Mouse (Mus musculus): Measurements from ENCODE around the gene Atf1.

Gene Atf1

DNA sequence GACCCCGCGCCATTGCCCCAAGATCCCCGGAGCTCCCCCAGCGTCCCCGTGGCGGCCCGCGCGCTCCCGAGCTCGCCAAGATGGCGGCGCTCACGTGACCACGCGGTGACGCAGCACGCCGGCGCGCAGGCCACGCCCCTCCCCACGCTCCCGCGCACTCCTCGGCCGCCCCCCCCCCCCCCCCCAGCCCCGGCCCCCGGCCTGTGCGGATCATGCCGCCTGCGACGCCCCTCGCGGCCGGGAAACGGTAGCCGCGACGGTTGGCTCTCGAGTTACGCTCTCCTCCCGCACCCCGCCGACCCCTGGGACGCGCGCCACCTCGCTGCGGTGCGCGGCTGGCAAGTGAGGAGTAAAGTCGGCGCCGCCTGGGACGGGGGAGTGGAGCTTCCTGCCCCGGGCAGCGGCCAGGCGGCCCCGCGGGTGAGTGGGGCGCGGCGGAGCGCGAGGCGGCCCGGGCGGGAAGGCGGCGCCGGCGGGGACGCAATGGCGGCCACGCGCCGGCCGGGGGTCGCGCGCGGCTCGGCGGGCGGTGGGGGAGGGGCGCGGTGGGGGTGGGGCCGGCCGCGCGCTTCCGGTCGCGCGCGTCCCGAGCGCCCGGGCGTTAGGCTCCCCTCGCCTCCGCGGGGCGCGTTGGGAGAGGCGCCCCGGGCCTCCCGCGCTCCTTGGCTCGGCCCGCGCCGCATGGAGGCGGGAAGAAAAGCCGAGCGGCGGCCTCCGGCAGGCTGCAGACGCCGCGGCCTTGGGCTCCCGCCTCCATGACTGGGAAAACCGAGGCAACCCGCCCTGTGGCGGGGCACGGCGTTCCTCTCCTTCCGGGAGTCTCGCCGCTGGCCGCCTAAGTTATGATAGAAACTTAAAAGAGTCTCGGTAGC is at the start of gene Atf1:
Atf1 (plus strand) TSS at position 157 of the 872 bp plus-strand sequence.
- peak; percentile 93 for DNase-seq (ENCODE audit: low read depth, low spot score)

DNA sequence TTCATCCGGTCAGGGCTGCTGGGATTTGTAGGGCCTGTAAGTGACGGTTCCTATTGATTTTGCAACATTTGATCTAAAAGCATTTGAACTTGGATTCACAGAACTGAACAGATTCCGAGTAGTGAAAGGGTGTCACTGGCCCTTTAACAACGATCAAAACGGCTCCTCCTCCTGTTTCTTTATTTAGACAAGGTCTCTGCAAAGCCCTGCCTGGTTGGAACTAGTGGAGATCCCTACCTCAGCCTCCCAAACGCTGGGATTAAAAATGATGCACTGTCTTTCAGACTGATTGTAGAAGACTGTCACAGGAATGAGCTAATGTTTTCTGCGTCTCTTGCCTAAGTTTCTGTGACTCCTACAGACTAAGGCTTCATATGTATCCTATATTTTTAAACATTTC is 49.1 kb upstream of the Atf1 start:
- DNase-seq (ENCODE audit: low read depth, low spot score): no peak

DNA sequence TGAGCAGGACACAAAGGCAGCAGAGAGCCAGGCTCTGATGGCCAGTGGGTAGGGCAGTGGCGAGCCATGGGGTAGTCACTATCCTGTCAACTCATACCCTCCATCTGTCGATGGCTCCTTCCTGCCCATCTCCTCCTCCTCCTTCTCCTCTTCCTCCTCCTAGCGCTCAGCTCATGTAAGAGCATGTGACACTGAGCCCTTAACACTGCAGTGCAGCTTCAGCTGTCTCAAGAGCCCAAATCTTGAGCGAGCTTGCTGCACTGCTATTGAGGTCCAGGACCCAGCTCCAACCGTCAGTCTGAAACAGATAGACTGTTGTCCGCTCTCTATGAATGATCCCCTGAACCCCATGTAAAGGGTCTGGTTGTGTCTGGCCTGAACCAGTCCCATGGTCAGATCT is 47.9 kb upstream of the Atf1 start:
- peak; percentile 24 for DNase-seq (ENCODE audit: low read depth, low spot score)

DNA sequence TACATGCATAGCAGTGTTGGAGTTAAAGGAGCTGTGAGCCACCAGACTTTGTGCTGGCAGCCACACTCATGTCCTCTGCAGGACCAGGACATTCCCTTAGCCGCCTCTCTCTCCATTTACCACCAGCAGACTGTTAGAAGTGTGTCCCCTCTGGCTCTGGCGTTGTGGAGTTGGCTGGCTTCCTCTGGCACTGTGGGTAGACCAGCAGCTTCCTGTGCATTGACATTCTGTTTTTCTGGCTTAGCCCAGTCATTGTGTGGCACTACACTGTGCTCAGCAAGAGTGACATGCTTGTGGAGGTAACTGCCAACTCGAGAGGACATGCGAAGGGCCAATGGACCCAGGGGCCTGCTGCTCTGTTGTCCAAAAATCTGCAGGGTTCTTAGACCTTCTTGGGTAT is 47.4 kb upstream of the Atf1 start:
- DNase-seq (ENCODE audit: low read depth, low spot score): peak; percentile 62

DNA sequence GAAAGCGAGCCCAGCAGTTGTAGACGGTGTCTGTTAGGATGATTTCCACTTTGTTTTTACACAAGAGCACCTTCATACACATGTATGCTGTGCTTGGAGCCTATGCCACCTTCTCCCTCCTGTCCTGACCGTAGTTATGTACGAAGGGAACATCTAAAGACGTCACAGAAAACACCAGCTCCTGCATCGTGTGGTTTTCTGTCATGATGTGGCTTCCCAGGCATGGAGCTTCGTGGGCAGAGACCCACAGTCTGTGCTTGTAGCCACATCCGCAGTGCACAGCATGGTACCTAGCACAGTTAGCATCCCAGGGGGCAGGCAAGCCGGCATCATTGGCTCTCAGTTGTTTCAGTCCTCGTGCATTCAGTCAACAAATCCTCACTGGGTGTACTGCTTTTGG is 45.8 kb upstream of the Atf1 start:
- DNase-seq (ENCODE audit: low read depth, low spot score): peak; percentile 90

DNA sequence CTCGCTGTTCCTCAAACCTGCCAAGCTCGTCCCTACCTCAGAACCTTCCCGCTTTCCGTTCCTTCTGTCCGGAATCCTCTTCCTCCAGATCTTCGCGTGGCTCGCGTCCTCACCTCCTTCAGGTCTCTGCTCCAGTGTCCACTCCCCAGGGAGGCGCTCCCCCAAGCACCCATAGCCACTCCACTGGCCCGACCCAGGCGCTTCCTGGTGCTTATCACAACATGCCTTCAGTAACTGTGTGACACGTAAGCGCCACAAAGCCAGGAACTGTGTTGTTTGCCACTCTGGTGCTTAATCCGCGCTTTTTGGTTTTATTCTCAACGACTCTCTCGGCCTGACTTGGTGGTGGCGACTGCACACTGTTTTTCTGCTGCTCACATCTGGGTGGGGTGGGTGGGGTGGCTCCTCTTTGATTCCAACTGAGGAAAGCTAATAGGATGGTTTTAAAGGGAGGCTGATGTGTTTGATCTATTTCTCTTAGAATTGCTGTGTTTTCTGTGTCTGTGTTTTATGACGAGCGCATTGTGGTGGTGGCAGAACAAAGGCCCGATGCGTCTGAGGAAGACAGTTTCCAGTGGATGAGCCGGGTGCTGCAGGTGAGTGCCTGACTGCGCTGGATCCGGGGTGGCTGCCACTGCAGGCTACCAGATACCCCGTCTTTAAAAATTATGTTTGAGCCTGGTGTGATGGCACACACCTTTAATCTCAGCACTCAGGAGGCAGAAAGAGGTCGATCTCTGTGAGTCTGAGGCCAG is 44.9 kb upstream of the Atf1 start:
- peak; percentile 73 for DNase-seq (ENCODE audit: low read depth, low spot score)

DNA sequence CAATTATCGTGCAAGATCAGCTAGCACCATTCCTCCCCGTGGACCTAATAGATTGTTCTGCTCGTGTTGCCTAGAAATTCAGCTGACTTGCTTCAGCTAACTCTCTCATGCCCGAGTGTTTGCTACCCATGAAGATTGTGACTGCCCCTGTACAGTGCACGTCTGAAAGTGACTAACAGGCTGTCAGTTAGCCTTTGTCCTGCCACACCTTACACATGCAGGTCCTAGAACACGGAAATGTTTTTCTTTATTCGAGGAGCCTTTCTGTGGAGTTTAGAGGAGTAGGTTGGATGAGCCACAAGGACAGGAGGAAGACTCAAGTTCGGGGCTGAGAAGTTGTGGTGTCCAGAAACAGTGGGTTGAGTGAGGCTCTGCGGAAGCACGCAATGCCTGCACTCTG is 44.1 kb upstream of the Atf1 start:
- DNase-seq (ENCODE audit: low read depth, low spot score): no peak

DNA sequence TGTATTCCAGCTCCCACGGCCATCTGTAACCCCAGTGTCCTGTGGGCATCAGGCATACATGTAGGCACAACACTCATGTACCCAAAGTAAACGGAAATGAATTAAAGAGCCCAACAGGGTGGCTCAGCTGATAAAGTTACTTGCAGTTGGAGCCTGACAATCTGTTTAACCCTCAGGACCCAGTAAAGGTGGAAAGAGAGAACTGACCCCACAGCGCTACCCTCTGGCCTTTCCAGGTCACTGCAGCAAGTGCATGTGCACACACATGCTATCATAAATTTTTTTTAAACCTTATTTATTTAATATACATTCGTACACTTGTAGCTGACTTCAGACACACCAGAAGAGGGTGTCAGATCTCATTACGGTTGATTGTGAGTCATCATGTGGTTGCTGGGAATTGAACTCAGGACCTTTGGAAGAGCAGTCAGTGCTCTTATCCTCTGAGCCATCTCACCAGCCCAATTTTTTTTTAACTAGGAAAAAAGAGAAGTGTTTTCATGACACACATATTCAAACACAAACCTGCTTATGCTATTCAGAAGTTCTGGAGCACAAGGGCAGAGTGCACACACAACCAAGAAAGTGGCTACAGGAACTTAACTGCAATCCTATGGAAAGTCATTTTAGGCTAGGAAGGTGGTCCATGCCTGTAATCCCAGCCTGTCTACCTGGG is 42.7 kb upstream of the Atf1 start:
- DNase-seq (ENCODE audit: low read depth, low spot score): peak; percentile 41

DNA sequence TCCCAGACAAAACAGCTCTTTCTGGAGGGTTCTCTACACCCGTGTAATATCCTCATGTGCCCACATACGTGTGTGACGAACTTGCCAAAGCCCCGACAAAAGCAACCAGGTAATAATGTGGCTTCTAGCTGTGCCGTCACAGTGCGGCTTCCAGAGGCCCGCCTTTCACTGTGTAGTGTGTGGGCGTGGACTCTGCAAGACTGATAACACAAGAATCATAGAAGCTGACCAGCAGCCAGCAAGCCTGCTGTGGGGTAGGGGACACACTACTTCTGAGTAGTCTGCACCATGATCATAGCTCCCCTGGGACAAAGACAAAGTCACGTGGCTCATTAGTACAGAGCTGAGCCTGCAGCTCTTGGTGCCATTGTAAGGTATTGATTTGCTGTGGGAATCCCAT is 41.4 kb upstream of the Atf1 start:
- no peak for DNase-seq (ENCODE audit: low read depth, low spot score)

DNA sequence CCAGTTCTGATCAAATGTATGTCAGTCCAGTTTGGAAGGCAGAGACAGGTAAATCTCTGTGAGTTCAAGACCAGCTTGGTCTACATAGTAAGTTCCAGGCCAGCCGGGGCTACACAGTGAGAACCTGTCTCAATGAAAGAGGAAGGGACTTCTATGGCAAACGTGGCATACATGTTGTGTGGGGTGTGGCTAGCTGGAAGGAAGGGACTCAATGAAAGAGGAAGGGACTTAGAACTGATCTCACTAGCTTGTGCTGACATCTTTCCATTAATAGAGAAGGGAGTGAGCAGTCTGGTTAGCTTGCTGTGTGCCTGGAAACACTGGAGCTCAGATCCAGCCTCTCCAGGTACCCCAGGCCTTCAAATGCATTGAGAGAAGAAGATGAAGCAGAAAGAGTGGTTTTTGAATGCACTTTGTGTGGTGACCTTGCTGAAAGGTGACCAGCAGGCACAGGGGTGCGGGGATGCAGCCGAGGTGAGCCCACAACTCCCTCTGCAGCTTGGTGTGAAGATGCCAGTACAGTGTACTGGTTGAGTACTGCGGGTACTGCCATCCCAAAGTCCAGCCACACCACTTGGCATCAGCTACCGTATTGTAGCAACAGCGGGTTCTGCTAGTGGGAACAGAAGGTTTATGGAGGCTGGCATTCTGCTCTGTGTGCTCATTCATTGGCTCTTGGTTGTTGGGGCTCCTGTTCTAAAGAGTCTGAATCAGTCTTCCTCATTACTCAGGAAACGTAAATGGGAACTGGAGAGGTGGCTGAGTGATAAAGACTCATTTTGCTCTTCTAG is 40.5 kb upstream of the Atf1 start:
- no peak for DNase-seq (ENCODE audit: low read depth, low spot score)

DNA sequence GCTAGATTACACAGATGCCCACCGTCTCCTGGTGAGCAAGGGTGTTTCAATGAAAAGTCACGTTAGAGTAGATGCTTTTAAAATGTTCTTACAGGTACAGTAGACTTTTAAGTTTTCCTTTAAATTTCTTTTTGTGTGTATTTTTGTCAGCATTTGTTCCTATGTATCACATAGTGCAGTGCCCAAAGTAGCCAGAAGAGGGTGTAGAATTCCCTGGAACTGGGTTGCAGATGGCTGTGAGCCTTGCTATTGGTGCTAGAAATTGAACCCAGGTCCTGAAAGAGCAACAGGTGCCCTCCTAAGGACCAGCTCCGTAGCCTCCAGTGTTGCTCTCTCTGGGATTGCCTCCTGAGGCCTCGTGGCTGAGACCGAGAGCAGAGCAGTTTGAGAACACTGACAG is 39.1 kb upstream of the Atf1 start:
- DNase-seq (ENCODE audit: low read depth, low spot score): no peak

DNA sequence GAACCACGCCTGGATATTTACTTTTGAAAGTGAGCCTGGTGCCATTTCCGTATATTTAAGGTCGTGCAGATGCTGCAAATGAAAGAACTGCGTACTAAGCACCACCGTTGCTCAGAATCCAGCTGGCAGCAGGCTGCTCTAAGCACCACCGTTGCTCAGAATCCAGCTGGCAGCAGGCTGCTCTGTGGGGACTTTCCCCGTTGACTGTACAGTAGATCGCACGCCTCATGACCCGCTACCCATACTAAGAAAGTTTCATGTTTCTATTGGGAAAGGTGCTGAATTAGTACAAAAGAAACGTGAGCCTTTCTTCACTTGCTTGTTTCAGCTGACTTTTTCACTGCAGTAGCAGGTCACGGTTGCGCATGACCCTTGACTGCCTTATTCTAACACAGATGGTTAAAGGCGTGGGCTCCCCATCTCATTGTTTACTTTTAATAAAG is 38.6 kb upstream of the Atf1 start:
- DNase-seq (ENCODE audit: low read depth, low spot score): peak; percentile 65

DNA sequence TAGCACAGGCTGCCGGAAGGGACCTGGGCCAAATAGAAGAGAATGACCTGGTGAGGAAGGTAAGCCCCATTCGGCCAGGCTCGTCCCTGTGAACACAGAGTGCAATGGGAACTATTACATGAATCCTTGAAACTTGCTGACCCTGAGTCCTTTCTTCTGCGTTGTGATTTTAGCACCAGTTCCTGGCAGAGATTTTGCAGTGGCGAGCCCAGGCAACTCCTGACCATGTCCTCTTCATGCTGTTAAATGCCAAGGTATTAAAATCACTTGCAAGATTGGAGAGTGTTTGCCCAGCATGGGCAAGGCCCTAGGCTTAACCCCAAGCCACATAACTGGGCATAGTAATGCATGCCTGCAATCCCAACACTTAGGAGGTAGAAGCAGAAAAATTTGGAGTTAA is 37.5 kb upstream of the Atf1 start:
- DNase-seq (ENCODE audit: low read depth, low spot score): no peak

DNA sequence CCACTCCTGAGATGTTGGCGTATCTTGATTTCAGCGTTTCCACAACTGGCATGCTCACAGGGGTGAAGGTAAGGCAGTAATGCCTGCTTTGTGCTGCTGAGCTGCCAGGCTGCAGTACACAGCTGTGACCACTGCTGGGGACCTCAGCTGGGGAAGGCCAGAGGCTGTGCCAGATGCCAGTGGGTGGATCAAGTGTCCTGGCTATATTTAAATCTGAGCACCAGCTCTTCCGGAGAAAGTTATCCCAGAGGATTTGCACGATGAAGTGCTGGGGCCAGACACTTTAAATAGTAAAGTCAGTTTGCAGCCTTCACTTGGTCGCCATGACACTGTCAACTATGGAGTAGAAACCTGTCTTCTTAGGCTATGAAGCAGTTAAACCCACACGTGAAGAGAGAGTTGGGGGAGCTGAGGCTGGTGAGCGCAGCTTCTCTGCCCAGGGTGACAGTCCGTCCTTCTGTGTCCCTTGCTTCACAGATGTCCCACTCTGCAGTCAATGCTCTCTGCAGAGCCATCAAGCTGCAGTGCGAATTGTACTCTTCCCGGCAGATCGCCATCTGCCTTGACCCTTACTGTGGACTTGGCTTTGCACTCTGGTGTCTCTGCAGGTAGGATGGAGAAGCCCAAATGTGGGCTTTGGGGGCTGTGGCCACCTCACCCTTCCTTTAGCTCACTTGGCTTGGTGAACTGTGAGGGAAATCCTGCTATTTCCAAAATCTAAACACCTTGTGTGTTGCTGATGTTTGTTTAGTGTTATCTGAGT is 28.5 kb upstream of the Atf1 start:
- DNase-seq (ENCODE audit: low read depth, low spot score): no peak

DNA sequence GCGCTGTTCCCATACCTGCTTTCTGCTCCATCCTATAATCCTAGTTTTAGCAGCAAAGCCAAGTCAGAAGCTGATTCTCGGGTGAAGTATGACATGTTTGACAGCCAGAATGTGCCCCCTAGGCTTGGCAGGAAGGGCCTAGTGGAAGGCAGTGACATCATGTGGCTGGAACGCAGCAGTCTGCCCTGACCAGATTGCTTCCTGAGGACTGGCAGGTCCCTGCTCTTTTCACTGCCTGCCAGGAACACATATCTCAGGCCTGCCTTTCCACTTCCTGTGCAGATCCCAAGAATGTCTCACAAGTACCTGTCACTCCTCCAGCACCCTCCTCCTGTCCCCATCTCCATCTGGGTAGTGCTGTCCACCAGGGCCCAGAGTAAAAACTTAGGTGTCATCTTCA is 27.8 kb upstream of the Atf1 start:
- no peak for DNase-seq (ENCODE audit: low read depth, low spot score)

DNA sequence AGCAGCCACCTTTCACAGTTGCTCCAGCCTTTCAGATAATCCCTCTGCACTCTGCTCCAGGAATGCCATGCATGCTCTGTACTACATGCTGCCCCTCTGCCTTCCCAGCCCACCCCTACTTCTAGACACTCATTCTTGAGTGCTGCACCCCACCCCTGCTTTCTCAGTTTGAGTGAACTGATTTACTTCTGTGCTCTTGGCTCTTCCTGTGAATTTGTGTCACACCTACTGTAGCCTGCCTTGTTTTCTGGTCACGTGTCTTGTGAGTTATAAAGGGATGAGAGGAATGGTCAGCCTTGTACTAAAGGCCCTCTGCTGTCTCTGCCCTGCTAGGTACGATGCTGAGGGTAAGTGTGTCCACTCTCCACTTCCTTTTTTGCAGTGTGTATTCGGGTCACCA is 25.8 kb upstream of the Atf1 start:
- no peak for DNase-seq (ENCODE audit: low read depth, low spot score)

DNA sequence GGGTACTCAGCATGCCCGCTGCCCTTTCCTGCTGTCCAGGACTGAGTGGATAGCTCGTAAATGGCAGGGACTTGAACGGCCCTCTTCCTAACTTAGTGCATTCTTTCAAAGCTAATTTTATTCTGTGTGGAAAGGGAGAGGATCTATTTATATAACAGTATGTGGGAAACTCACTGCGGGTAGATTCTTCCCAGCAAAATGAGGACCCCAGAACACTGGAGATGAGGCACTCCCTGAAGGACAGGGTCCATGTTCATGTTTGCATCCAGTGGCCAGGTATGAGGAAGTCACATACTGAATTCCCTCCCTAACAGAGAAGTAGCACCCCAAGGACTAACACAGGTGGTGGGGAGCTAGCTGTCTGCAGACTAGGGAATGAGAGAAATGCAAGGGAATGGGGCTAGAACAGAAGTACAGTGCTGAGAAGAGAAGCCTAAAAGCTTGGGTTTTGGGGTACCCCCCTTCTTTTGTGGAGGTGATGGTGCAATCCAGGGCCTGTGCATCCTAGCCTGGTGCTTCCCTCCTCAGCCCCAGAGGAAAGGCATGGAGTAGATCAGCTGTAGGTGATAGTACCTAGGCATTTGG is 25.1 kb upstream of the Atf1 start:
- DNase-seq (ENCODE audit: low read depth, low spot score): no peak

DNA sequence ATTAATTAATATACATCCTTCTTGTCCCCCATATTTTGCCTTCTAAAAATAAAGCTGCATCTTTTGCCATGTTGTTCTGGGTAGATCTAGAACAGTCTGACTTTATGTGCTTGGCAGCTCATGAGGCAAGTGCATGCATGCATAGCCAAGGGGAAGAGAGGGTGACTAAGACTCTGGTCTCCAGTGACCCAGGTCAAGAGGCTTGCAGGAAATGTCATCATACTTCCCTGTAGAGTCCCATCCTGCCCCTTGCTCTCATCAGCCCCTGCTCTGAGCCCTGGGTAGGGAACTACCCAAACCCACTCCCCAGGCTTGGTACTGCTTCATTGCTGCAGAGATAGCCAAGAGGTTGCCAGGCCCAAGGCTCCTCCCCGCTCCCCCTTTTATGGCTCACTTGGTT is 23.0 kb upstream of the Atf1 start:
- DNase-seq (ENCODE audit: low read depth, low spot score): no peak

DNA sequence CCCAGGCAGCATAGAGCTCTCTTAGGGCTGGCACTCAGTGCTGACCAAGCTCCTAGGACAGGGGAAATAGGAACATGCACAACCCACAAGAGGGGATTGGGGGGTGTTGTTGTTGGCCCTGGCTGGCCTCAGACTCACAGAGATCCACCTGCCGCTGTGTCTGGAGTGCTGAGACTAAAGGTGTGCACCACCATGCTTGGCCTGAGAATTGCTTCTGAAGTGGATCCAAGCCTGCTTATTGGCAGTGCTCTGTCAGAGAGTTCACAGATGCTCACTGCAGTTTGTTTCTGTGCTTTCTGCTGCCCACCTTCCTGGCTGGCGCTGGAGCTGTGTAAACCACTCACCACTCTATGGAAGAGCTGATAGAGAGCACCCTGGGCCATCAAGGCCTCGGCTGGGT is 17.6 kb upstream of the Atf1 start:
- DNase-seq (ENCODE audit: low read depth, low spot score): no peak

DNA sequence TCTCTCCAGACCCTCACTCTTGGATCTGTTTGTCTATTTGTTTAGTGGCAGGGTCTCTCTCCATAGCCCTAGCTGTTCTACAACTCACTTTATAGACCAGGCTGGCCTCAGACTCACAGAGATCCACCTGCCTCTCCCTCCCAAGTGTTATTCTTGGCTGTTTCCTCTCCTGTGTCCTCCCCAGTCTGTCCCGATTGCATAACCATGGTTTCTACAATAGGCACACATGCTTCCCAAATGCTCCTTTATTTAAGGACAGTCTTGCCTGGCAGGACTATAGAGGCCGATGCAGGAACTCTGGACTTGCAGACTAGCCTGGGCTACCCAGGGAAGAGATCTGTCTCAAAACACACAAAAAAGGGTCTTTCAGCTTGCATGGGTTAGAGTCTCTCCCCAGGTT is 14.3 kb upstream of the Atf1 start:
- no peak for DNase-seq (ENCODE audit: low read depth, low spot score)

DNA sequence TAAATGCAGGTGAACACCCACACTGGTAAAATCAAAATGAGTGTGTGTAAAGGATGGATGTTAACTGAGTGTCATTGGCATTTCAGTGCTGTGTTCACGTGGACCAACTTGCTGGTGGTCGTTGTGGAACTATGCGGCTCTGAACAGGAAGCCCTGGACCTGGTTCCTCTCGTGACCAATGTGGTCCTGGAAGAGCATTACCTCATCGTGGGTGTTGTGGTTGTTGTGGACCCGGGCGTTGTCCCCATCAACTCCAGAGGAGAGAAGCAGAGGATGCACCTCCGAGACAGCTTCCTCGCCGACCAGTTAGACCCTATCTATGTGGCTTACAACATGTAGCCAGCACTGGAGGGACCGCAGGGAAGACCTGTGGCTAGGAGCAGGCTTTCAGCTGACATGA is 12.5 kb upstream of the Atf1 start:
- no peak for DNase-seq (ENCODE audit: low read depth, low spot score)
